Mouse (Mus musculus): ENCODE measurements around the gene Ccdc188.
"Not testable (repeated sequence)": the region's sequence is repeated elsewhere in the genome, so short reads cannot be mapped to it uniquely, and the experiment has no call there.

Gene Ccdc188

GRCm38 (mm10) chr16:18217579-18217978 is at the start of gene Ccdc188:
TSS of gene Ccdc188 (plus strand) at chr16:18217879.
- no peak for DNase-seq

DNA sequence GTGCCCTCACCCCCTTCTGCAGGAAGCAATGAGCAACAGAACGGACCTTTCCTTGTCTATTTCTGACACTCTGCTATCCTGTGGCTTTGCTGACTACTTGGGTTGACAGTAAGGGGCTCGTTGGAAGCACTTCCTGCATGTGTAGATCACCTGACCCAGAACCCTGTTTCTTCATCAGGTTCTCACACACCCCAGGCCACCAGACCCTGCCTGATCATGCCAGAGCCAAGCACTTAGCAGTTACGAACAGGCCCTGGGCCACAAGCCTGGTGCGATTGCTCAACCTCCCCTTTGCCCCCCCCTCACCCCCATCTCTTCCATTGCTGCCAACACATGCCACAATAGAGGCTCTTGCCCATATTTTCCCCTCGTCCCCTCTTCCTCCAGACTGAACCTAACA is 48.5 kb upstream of the Ccdc188 start:
- no peak for DNase-seq

- DNase-seq: no peak
These were observed 47.9 kb upstream of the Ccdc188 start for GRCm38 (mm10) chr16:18169776-18170175.

DNA sequence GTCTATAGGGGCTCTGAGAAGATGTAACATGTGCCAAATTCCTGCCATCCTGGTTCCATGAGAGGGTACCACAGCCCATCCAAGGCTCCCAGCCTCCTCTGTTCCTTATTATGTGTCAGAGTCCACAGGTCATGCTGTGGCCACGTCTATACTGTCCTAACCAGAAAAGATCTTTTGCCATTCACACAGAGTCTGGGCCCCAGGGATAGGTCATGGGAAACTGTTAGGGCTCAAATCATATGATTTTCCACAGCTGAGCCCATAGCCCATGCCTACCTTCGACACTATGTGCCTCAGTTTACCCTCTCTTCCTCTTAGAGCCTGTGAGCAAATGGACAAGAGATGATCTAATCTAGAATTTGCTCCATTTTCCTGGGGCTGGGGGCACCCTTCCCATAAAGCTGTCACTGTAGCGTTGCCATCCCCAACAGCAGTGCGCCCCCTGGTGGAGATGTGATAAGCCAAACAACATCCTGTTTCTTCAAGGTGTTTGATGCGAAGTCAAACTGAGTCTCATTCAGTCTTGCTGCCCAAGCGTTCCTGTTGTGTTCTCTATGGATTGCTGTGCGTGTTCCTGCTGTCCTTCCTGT is 45.3 kb upstream of the Ccdc188 start:
- DNase-seq: peak; percentile 47 to 78

DNA sequence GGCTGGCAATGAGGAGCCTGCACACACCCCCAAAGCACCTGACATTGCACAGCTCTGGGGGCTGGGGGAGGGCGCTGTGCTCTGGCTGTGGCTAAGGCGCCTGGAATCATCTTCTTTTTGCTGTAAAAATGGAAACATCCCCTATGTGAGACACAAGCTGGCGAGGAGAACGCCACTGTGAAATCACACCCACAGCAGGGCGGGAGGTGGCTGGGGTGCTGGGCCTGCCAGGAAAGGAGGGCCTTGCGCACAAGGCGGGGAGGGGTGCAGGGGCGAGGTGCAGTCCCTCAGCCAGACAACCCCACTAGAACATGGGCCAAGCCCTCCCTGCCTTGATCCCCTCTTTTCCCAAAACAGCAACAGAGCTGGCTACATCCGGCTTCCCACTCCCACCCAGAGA is 44.4 kb upstream of the Ccdc188 start:
- no peak for DNase-seq

DNA sequence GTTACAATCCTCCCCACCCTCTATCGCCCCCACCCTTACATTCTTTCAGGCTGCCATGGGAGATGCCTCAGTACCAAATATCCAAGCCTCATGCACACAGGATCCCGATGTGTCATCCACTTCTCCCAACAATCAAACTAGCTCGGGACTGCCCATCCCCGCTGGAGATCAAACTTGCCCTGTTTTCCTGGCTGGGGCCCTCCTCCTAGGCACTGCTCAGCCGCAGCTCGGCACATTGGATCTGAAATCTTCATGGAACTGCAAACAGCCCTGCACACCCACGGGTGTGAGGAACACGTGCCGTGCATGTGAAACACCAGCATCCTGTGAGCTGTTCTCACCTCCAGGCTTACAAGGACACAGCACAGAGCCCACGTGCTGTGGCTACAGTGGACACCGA is 43.9 kb upstream of the Ccdc188 start:
- DNase-seq: no peak

DNA sequence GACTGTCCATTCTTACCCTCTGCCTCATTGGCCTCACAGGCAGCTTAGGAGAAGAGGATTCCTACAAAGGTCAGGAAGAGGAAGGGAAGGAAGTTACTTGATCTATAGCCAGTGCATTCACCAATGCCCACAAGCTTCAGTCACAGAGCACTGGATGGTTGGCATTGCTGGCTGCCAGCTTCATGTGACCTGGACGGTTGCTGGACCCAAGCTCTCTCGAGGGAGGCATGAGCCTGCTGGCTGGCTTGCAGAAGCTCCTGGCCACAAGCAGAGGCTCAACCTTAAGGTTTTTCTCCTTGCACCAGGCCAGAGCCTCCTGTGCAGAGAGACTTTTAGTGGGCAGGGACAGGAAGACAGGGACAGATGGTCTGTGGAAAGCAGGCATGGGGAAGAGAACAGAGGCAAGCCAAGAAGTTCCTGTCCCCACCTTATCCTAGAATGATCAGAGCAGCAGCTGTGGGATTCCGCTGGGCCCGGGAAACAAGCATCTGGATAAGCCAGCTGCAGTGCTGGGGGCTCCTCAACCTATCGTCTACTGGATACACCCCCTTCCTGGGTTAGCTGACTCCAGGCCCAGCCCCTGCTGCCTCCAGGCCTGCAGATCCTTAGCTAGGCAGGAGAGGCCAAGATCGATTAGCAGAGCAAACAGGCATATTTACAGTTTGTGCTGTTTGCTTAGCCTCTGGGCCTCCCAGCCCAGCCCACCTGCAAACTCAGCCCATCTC is 41.7 kb upstream of the Ccdc188 start:
- no peak for DNase-seq

DNA sequence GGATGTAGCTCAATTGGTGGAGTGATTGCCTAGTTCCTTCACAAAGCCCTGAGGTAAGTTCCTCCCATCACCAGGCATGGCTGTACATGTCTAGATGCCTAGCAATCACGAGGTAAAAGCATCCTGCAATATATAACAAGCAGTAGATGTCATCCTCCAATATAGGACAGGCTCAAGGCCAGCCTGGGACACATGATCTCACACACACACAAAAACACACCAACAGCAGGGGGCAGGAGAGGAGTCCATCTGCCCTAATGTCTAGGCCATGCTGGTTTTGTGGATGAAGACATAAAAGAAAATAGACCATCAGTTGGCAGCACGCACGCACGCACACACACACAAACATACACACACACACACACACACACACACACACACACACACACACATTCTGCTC is 40.9 kb upstream of the Ccdc188 start:
- DNase-seq: peak in 1 of 2 experiments; percentile 27

- DNase-seq: no peak
These were observed 38.1 kb upstream of the Ccdc188 start for GRCm38 (mm10) chr16:18179591-18179990.

- no peak for DNase-seq
These were observed 36.3 kb upstream of the Ccdc188 start for GRCm38 (mm10) chr16:18181398-18181797.

GRCm38 (mm10) chr16:18182766-18183165 is 34.9 kb upstream of the Ccdc188 start:
- DNase-seq: no peak

DNA sequence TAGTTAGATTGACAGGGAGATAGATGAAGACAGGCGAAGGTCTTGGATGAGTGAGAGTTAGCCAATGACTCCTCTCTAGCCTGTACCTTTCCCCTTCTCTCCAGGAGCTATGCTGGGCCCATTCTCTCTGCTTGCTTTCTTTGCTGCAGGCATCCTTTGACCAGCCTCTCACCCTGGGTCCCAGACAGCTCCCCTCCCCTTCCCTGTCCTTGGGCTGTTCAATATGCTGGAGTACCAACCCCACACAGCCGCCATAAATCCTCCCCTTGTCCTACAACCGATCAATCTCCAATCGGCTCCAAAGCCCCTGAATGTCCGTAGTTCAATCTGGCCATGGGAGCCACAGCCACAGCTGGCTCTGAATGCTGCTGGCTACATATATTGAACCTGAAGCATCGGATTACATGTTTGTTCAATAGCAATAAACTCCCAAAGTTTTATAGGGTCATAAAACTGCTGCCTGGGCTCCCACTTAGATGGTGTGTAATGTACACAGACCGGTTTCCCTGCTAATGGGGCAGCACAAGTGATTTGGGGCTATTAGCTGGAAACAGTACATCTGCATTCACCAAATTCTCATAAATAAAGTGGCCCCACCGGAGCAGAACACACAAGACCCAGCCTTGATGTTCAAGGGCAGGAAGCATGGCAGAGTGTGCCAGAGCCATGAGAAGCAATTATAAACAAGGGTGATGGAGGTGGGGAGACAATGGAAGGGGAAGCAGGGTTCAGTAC is 31.8 kb upstream of the Ccdc188 start:
- no peak for DNase-seq

DNA sequence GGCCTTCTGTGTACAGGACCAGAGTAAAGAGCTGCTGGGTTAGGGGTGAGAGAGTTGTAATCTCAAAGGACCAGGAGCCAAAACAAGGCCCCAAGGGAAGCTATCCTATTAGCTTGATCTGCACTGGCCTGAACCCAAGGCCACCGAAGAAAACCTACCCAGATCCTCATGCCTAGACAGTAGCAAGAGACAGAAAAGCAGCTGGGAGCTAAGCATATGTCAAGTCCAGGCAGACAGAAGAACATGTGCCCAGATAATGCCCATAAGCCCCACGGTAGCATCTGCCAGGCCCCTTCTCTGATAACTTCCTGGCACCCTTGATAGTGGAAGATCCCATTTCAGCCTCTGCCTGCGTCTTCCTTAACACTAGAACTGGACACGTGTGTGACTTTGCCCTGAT is 30.9 kb upstream of the Ccdc188 start:
- DNase-seq: no peak

GRCm38 (mm10) chr16:18187221-18187620 is 30.5 kb upstream of the Ccdc188 start:
- DNase-seq: no peak

DNA sequence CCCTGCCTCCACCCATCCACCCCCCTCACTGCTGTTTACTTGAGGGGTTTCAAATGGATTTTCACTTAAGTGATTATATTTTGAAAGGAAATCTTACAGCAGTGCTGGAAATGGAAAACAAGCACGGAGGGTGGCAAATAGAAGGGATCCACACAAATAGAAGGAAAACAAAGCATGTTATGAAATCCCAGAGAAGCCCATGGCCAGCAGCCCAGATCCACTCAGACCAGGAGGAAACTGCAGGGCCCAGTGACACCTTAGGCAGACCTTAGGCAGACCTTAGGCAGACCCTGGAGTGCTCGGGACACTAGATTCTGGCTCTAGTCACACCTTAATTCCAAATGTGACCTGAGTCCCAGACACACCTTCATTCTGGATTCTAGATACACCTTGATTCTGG is 26.7 kb upstream of the Ccdc188 start:
- DNase-seq: no peak

- DNase-seq: peak; percentile 65 to 67
These were observed 23.3 kb upstream of the Ccdc188 start for GRCm38 (mm10) chr16:18194208-18194985.

DNA sequence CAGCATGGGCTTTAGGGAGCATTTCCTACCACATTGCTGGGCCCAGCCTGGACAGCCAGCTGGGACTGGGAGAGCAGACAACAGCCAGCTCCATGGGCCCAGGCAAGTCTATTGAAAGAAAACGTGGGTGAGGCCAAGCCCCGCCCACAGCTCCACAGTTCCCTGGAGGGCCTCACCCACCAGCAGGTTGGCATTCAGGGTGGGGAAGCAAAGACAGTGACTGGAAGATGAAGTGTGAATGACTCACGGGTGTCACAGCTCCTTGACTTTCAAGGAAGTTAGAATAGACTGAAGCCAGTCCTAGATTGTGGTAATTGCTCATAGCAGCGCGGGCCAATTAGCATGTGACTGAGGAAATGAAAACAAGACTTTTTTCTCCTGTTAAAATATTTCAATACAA is 22.6 kb upstream of the Ccdc188 start:
- peak in 1 of 2 experiments; percentile 9 for DNase-seq

GRCm38 (mm10) chr16:18195561-18195960 is 22.1 kb upstream of the Ccdc188 start:
- not testable (repeated sequence) for DNase-seq

DNA sequence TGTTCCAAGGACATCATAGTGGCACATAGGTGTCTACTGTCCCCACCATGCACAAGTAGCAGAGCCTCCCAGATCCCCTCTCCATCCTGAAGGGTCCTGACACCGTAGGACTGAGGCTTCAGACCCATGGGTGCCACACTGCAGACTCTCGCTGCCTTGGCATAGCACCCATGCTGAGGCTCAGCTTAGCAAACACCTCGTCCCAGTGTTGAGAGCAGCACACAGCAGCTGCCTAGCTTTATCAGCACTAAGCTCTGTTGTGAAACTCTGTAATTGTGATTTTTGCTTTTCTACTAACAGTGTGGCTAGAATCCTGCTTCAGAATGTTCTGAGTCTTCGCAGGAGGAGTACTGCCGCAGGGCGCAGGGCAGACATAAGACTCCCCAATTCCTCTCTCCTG is 19.8 kb upstream of the Ccdc188 start:
- no peak for DNase-seq

DNA sequence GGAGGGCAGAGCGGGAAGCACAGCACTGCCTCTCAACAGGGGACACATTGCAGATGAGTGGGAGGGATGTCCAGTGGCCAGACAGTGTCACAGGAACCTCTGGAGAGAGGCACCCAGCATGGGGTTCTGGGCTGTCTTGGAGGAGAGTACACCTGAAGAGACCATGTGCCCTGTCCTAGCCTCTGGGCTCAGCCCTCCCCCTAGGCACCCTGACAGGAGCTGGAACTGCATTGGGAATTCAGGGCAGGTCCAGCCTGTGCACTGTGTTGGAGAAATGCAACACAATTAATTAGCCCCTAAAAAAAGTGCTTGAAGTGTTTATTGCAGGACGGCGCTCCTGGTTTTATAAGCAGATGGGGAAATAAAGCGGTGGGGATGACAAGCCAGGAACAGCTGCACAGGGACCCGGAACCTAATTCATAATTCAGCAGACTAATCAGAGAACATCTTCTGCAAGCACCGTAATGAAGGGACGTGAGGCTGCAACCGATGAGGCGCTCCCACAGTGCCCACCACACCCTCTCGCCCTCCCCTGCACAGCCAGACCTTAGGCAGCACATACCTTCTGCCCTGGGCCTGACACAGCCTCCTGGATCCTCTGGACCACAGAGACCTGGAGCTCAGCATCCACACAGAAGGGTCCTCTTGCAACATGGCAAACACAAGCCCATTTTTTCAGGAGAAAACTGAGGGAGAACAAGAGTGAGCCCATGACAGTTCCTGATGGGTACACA is 19.1 kb upstream of the Ccdc188 start:
- DNase-seq: no peak

- DNase-seq: no peak
These were observed 17.6 kb upstream of the Ccdc188 start for GRCm38 (mm10) chr16:18200062-18200461.

GRCm38 (mm10) chr16:18201620-18202019 is 16.1 kb upstream of the Ccdc188 start:
- no peak for DNase-seq

DNA sequence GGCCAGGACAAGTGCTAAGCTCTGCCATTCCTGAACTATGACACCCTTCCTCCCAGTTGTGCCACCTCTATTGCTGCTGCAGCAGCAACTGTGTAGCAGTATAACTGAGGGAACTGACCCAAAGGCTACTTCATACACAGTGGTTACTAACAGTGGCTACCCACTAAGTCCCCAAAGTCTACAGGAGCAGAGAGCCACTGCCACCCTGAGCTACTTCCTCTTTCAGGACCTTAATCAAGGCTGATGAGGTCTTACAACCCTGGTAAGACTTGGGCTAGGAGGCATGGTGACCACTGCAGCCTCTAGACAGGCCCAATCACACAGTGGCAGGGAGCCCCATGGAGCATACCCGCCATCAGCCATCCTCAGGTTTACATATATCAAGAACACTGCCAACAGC is 15.6 kb upstream of the Ccdc188 start:
- no peak for DNase-seq
